Mouse (Mus musculus) heart, embryonic 10.5 days (tissue): ENCODE results near the gene Gfral. TPM values are rescaled to one million over a fixed set of nuclear protein-coding genes. Genes with fewer than 3 reads are reported as not detected.

Experiments
- polyA plus RNA-seq: library from polyadenylated mRNA; unstranded; fragments of >200 nt; fragmentation: Nextera tagmentation; extraction: Ambion mirVana; gene quantifications from 2 replicates; pipeline ENCODE4 v1.2.1, GENCODE M21; 2016

Gene Gfral
- polyA plus RNA-seq, 1 experiment from 2014 or later, result not detected

Other genes with a start within 250 kb of the Gfral start
- 3.2 TPM in 2 replicates for gene Hmgcll1, start 198.8 kb downstream of the Gfral start, polyA plus RNA-seq
- gene Hcrtr2, start 110.2 kb upstream of the Gfral start, polyA plus RNA-seq, result 0.25 and 0.53 TPM in 2 replicates